Comparison of ENCODE assay signal across 8 mouse cellular contexts in genomic region chr16:97961381-97962150, GRCm38 (mm10). TPM values are rescaled to one million over a fixed set of nuclear protein-coding genes. Genes with fewer than 3 reads are reported as not detected.
DNase-seq lines count a peak whose midpoint lies in the region; ATAC-seq lines count a peak whose summit lies in the region.

No protein-coding gene starts in this region.

- no peaks in the 10 kb centered on the region for H3K27me3 ChIP-seq in lung, embryonic 15.5 days
- H3K27me3 ChIP-seq in forebrain, embryonic 15.5 days, result no peaks in the 10 kb centered on the region
- no peaks in the 10 kb centered on the region for H3K27me3 ChIP-seq in limb, embryonic 12.5 days

- H3K27ac ChIP-seq in lung, embryonic 15.5 days, result peak overlapping the region; percentile 96
- peak overlapping the region; percentile 97 for H3K27ac ChIP-seq in forebrain, embryonic 15.5 days (replicated peaks)
- H3K27ac ChIP-seq in limb, embryonic 12.5 days, result peak overlapping the region; percentile 96

- 5% methylated on average over 32 of the region's 36 CpGs for WGBS in lung, embryonic 15.5 days
- WGBS in forebrain, embryonic 15.5 days, result 8% methylated on average over 36 of the region's 36 CpGs
- WGBS in limb, embryonic 12.5 days, result 8% methylated on average over 36 of the region's 36 CpGs

- H3K4me2 ChIP-seq in lung, embryonic 15.5 days, result peak overlapping the region; percentile 84
- peak overlapping the region; percentile 73 for H3K4me2 ChIP-seq in forebrain, embryonic 15.5 days (replicated peaks)
- peak overlapping the region; percentile 89 for H3K4me2 ChIP-seq in limb, embryonic 12.5 days

- no peak for DNase-seq in lung, postnatal 10 days
- DNase-seq in adipocyte (ENCODE audit: low spot score), result peak; percentile 39
- peak; percentile 15 for DNase-seq in skeletal muscle tissue, adult 2 months (ENCODE audit: low read depth, low spot score)
- DNase-seq in cerebellum, postnatal 36 days, result no peak
- no peak for DNase-seq in cerebellum, adult 11-12 months

- peaks cover 4% of the 10 kb centered on the region for H3K36me3 ChIP-seq in lung, embryonic 15.5 days
- no peaks in the 10 kb centered on the region for H3K36me3 ChIP-seq in forebrain, embryonic 15.5 days
- H3K36me3 ChIP-seq in limb, embryonic 12.5 days, result peaks cover 9% of the 10 kb centered on the region; the same call in 1 of the 2 replicates

- ATAC-seq in lung, embryonic 15.5 days (ENCODE audit: borderline replicate concordance, extremely low read depth, low FRiP score, low TSS enrichment), result no peak
- ATAC-seq in forebrain, embryonic 15.5 days (replicated peaks), result peak; percentile 53
- peak; percentile 11; the same call in 1 of the 2 replicates for ATAC-seq in limb, embryonic 12.5 days (ENCODE audit: insufficient number of reproducible peaks, insufficient read depth, low FRiP score, low TSS enrichment, low read depth)

- peaks cover 11% of the 10 kb centered on the region; the same call in 1 of the 2 replicates for H3K4me1 ChIP-seq in lung, embryonic 15.5 days
- peaks cover 18% of the 10 kb centered on the region for H3K4me1 ChIP-seq in forebrain, embryonic 15.5 days
- H3K4me1 ChIP-seq in limb, embryonic 12.5 days (replicated peaks), result peaks cover 11% of the 10 kb centered on the region

- H3K9me3 ChIP-seq in lung, embryonic 15.5 days, result no peaks in the 10 kb centered on the region
- H3K9me3 ChIP-seq in forebrain, embryonic 15.5 days, result no peaks in the 10 kb centered on the region
- no peaks in the 10 kb centered on the region for H3K9me3 ChIP-seq in limb, embryonic 12.5 days

- peak overlapping the region; percentile 92 for H3K9ac ChIP-seq in lung, embryonic 15.5 days
- peak overlapping the region; percentile 83 for H3K9ac ChIP-seq in forebrain, embryonic 15.5 days (replicated peaks)
- peak overlapping the region; percentile 91 for H3K9ac ChIP-seq in limb, embryonic 12.5 days (replicated peaks)

- H3K4me3 ChIP-seq in lung, embryonic 15.5 days, result peak overlapping the region; percentile 91
- H3K4me3 ChIP-seq in forebrain, embryonic 15.5 days, result peak overlapping the region; percentile 74
- H3K4me3 ChIP-seq in limb, embryonic 12.5 days (replicated peaks), result peak overlapping the region; percentile 89

RNA-seq across cellular contexts. Expression of gene C2cd2, which starts 0.8 kb away (rescaled TPM):
- polyA plus RNA-seq in lung, embryonic 15.5 days (2015; fragmentation: Nextera tagmentation; extraction: Ambion mirVana), result 25.1 and 25.3 TPM in 2 replicates
- 11.7 and 14.2 TPM in 2 replicates for polyA plus RNA-seq in forebrain, embryonic 15.5 days (2015; fragmentation: Nextera tagmentation; extraction: Ambion mirVana)
- polyA plus RNA-seq in limb, embryonic 12.5 days (2016; fragmentation: Nextera tagmentation; extraction: Ambion mirVana), result 15.0 and 18.9 TPM in 2 replicates

RNA-seq across cellular contexts. Expression of gene Zbtb21, which starts 0.9 kb away (rescaled TPM):
- polyA plus RNA-seq in lung, embryonic 15.5 days (2015; fragmentation: Nextera tagmentation; extraction: Ambion mirVana), result 11.0 and 11.2 TPM in 2 replicates
- polyA plus RNA-seq in forebrain, embryonic 15.5 days (2015; fragmentation: Nextera tagmentation; extraction: Ambion mirVana), result 11.0 and 11.9 TPM in 2 replicates
- polyA plus RNA-seq in limb, embryonic 12.5 days (2016; fragmentation: Nextera tagmentation; extraction: Ambion mirVana), result 14.0 and 15.2 TPM in 2 replicates

RNA-seq across cellular contexts. Expression of gene B230307C23Rik, which starts 35.5 kb away (rescaled TPM):
- polyA plus RNA-seq in lung, embryonic 15.5 days (2015; fragmentation: Nextera tagmentation; extraction: Ambion mirVana), result 20.1 and 20.4 TPM in 2 replicates
- 30.3 and 30.4 TPM in 2 replicates for polyA plus RNA-seq in forebrain, embryonic 15.5 days (2015; fragmentation: Nextera tagmentation; extraction: Ambion mirVana)
- 19.8 and 21.8 TPM in 2 replicates for polyA plus RNA-seq in limb, embryonic 12.5 days (2016; fragmentation: Nextera tagmentation; extraction: Ambion mirVana)

Comparison
In these comparisons a context has a peak if more than half of its experiments do, and no peak if none do; other contexts are left out.
1. DNase-seq: peak in adipocyte (single experiment) and skeletal muscle tissue, adult 2 months (single experiment); none in lung, postnatal 10 days (single experiment), cerebellum, postnatal 36 days (0 of 2) and cerebellum, adult 11-12 months (single experiment).
2. Peak in every context shown above with its lines, with median percentiles within 50 percentile points of each other: H3K27ac ChIP-seq, H3K4me2 ChIP-seq, H3K4me3 ChIP-seq and H3K9ac ChIP-seq.